Mouse (Mus musculus) brain, embryonic 14.5 days (tissue): ENCODE data around the gene Cdh13. TPM values are rescaled to one million over a fixed set of nuclear protein-coding genes. Genes with fewer than 3 reads are reported as not detected.
"Not testable (repeated sequence)": the region's sequence is repeated elsewhere in the genome, so short reads cannot be mapped to it uniquely, and the experiment has no call there.

Experiments
- DNase-seq: peaks from one replicate; pipeline ENCODE4 v3.0.0-alpha.2; 2011; ENCODE audit warnings: low read depth
- CTCF ChIP-seq: fragments of 200-500 bp; IDR thresholded peaks from 2 replicates; pipeline ENCODE4 v1.5.1; 2012; ENCODE audit warnings: inconsistent platforms, mild to moderate bottlenecking, moderate library complexity, borderline replicate concordance; ENCODE audit not compliant: insufficient read depth, insufficient read length; ENCODE audit errors: extremely low read depth
- POLR2A ChIP-seq: fragments of 200-500 bp; IDR thresholded peaks from 2 replicates; pipeline ENCODE4 v1.6.1; 2012; ENCODE audit warnings: mild to moderate bottlenecking, inconsistent platforms, borderline replicate concordance; ENCODE audit not compliant: poor library complexity, insufficient read depth, insufficient read length, severe bottlenecking; ENCODE audit errors: extremely low read depth
- polyA plus RNA-seq: library from polyadenylated mRNA; depleted of rRNA; stranded (reverse); fragments of >200 nt; gene quantifications from 2 replicates; pipeline ENCODE4 v1.2.3, GENCODE M21; 2012

Cdh13 gene
- polyA plus RNA-seq, 1 experiment: 58.5 TPM

DNA sequence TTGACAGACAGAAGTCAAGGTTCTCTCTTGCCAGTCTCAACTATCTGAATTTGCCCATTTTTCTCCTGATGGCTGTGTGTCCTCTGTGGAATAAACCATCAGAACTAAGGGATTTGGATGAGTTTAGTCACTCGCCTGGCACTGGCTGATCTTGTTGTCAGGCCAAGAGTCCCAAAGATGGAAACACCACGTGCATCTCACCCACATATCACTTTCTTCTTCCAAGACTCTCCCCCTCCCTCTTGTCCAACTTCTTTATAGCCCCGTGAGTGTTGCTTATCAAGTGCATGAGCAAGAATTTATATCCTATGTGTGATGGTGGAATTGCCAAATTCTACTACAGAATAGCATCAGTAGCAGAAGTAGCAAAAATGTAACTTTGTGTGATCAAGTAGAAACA, 439.4 kb downstream of the Cdh13 start:
- TF ChIP-seq POLR2A (no peak), CTCF (no peak)
- no peak for DNase-seq

DNA sequence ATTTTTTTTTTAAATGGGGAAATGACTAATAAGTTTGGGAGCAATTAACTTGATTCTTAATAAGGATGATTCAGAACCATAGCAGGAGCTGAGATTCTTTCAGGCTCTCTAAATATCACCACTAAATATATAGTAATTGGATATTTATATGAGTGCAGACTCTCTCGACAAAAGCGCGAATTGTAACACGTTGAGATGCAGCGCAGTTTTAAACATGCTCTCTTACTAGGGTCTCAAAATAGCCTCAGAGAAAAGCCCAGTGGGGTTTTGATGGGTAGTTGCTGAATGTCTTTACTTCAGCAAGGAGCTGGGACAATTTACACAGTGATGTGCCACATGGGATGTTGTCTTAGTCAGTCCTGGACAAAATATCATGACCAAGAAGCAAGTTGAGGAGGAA, 442.1 kb downstream of the Cdh13 start:
- no peak for TF ChIP-seq CTCF
- no peak for TF ChIP-seq POLR2A
- DNase-seq: no peak

DNA sequence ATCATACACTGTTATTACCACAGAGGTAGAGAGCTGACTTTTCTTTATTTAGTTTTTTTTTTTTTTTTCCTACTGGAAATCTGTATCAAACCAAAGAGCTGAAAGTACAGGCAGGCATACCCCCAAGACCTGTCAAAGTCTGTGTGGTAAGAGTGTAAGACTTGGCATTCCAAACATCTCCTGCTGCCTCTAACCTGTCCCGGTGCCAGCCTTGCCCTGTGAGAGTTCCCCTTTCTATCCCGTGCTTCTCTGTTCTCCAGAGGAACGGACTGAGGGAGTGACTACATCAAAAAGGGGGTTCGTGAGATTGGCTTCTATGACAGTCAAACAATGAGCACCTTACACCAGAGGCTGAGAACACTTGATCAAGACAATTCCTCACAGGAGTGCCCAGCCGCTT, 458.2 kb downstream of the Cdh13 start:
- DNase-seq: no peak
- no peak for TF ChIP-seq POLR2A
- no peak for TF ChIP-seq CTCF

DNA sequence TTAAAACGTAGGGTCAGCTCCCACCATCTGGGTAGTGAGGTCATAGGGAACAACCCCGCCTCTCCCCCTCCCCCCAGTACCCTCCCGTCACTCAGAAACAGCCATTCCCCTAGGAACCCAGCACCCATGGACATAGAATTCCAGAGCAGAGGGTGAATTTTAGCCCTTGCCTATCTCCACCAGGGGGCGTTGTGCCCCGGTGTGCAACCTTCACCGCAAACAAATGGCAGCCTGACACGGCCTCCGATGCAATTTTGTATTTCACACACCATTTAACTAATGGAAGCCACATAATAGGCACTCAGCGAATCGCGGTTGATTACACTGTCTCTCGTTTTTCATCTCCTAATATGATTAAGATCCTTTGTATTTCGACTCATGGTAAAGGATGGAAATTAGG, 461.5 kb downstream of the Cdh13 start:
- TF ChIP-seq POLR2A (no peak), CTCF (peak; percentile 22; the same call in 1 of the 2 replicates)
- DNase-seq: peak; percentile 11

DNA sequence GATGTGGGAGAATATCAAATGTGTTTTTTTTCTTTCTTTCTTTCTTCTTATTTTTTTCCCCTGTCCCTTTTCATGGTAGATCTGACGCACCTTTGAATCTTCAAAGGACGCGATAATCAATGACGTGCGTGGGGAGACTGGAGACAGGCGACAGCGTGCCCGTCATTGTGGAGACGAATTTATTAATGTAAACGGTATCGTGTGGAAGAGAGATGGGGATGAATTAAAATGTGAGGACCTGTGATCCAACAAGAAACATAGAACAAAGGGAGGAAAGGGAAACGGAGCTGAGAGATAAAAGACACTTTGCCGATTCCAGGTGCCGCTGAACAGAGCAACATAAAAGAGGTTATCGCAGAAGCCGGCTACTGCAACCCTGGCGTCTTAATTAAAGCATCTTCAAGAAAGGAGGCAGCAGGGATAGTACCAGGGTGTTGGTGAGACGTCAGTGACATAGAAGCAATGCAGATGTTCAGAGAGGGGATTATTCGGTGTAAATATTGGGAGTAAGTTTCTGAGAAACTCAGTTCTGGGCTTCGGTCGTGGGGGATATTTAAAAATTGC, 464.6 kb downstream of the Cdh13 start:
- peak; percentile 70 for DNase-seq
- TF ChIP-seq CTCF (no peak), POLR2A (no peak)

DNA sequence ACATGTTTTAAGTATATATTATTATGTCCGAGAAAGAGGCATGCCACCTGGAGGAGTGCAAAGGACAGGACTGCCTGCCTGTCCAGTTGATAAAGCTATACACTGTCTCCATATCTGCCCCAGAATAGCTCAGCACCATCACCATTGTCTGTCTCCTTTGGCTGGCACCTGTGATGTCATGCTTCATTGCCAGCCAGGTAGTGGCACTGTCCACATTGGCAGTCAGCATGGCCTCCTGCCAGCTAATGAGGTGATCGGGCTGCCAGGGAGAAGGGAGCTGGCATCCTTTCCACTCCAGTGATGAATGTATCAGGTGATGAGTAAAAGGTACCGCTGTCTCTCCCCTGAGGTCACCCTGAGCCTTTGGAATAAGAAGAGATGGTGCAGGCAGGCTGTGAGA, 465.7 kb downstream of the Cdh13 start:
- TF ChIP-seq POLR2A (no peak), CTCF (no peak)
- no peak for DNase-seq

DNA sequence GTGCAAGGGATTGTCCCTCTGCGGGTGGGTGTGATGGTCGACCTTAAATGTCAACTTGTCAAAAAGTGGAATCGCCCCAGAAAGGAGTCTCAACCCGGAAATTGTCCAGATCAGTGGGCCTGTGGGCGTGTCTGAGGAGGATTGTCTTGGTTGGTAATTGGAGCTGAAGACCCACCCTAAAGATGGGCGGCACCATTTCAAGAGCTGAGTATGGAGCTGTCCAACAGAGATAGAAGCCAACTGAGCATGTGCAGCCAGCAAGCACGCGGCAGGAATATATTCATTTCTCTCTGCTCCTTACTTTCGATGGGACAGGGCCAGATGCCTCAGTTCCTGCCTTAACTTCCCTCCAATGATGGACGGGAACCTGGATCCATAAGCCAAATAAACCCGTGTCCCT, 466.3 kb downstream of the Cdh13 start:
- TF ChIP-seq CTCF (no peak), POLR2A (no peak)
- DNase-seq: no peak

DNA sequence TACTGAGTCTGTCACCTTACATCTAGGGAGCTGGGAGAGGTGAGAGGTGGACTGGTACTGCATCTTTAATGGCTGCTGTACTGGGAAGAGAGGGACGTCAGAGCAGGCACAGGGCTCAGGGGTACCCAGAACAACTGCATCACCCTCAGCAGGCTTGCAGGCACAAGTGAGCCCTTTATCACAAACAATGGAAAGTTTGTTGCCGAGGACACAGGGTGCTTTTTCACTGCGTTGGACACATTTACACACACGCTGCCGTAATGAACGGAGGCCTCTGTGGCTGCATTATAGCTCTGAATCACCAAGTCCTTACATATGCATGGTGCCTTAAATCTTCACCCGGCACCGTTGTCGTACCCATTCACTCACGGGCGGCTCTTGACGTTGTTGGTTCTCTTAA, 470.2 kb downstream of the Cdh13 start:
- TF ChIP-seq POLR2A (no peak), CTCF (no peak)
- peak; percentile 55 for DNase-seq

DNA sequence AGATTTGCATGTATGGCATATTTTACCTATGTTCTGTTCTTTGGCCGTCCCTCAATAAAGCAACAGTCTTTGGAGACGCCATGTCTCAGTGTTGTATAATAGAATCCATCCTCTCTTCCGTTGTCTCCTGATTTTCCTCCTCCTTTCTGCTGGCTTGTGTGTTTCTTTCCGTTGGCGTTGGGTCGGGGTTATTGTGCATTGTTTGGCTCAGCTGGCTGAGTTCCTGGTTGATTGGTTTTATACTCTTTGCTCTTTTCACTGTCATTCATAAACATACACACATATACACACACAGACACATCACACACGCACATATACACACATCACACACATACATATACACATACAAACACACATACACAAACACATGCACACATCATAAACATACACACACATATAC, 470.6 kb downstream of the Cdh13 start:
- DNase-seq: no peak
- TF ChIP-seq POLR2A (no peak), CTCF (no peak)

DNA sequence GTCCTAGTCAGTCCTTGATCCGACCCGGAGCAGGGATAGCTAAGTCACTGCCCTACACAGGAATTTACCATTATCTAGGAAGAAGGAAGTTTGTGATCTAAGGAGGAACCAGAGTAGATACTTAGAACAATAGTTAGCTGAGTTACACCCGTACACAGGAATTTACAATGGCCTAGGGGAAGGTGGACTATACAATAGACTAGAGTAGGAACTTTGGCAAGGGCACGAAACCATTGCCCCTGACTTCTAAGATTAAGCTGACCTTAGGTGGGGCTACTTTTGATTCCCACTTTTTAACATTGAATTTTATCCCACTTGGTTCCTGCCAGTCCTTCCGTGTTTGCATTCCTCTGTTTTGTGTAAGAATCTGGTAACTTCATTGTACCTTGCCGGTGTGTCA, 494.0 kb downstream of the Cdh13 start:
- not testable (repeated sequence) for DNase-seq

DNA sequence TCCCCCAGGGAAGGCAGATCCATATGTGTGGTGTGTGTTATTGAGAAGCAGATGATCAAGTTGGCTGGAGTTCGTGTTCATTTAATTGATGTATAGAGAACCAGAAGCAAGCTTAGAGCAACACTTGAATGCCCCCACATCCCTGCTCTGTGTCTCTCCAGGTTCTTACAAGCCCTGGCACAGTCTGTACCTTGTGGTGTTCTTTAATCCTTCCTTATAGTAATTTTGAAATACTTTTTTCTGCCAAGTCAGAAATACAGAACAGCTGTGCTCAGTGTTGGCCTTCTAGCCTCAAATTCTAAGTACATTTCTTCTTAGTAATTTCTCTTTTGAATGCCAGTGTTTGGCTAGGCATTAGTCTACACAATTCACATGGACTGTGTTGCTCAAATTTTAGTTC, 494.8 kb downstream of the Cdh13 start:
- TF ChIP-seq CTCF (no peak), POLR2A (no peak)
- no peak for DNase-seq

DNA sequence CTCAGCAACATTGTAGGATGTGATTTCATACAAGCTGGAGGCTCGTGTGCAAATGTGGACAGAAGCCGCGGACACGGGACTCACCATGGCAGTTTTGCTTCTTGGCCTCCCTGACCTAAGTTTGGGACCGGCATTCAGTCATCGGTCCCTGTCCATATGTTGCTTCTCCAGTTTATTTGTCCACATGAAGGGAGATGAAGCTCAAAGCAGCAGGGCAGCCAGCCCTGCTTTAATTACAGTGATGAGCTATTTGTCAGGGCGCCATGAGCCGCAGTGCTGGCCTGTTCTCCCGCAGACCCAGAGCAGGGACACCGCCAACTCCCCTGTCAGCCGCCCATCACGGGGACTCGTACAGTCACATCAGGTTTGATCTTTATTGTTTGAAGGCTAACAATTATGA, 502.1 kb downstream of the Cdh13 start:
- peak; percentile 37 for DNase-seq
- TF ChIP-seq POLR2A (no peak), CTCF (no peak)

DNA sequence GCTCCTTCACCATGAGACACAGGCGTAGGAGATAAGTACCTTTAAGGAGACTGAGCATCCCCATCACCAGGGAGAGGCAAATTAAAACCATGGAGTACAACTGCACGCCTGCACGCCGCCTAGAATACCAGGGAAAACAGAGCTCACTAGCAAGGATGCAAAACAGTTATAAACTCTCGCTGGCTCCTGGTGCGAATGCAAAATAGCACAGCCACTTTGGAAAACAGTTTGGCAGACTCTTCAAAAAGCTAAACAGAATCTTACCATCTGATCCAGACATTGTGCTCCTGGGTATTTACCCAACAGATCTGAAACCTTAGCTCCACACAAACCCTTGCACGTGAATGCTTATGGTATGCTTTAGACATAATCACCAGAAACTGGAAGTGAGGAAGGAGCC, 506.1 kb downstream of the Cdh13 start:
- TF ChIP-seq CTCF: no peak
- TF ChIP-seq POLR2A: no peak
- DNase-seq: no peak
